Mouse (Mus musculus) left cerebral cortex, adult 11 months (tissue): ENCODE results near the gene Prr15l.

Experiments used
- DNase-seq: peaks from one replicate; pipeline ENCODE4 v3.0.0; 2022; ENCODE audit warnings: low spot score

The Prr15l gene

GRCm38 (mm10) chr11:96977606-96978400 is 49.9 kb downstream of the Prr15l start:
- DNase-seq = peak; percentile 100

GRCm38 (mm10) chr11:96978401-96979246 is 50.7 kb downstream of the Prr15l start:
- DNase-seq = no peak

GRCm38 (mm10) chr11:96979329-96979728 is 51.4 kb downstream of the Prr15l start:
- no peak for DNase-seq

GRCm38 (mm10) chr11:96980021-96980420 is 52.1 kb downstream of the Prr15l start:
- no peak for DNase-seq

GRCm38 (mm10) chr11:96981461-96981860 is 53.6 kb downstream of the Prr15l start:
- DNase-seq = no peak

- peak; percentile 72 for DNase-seq
Measured at GRCm38 (mm10) chr11:96982355-96982754, 54.5 kb downstream of the Prr15l start.

GRCm38 (mm10) chr11:96982859-96983258 is 55.0 kb downstream of the Prr15l start, which contains the start of gene Sp2:
TSS of gene Sp2 (minus strand) at chr11:96982959.
- DNase-seq = no peak

GRCm38 (mm10) chr11:96984903-96985302 is 57.0 kb downstream of the Prr15l start:
- no peak for DNase-seq

GRCm38 (mm10) chr11:96986463-96986862 is 58.6 kb downstream of the Prr15l start:
- no peak for DNase-seq
